Mouse (Mus musculus): Measurements from ENCODE around the gene Snrpe.

DNA sequence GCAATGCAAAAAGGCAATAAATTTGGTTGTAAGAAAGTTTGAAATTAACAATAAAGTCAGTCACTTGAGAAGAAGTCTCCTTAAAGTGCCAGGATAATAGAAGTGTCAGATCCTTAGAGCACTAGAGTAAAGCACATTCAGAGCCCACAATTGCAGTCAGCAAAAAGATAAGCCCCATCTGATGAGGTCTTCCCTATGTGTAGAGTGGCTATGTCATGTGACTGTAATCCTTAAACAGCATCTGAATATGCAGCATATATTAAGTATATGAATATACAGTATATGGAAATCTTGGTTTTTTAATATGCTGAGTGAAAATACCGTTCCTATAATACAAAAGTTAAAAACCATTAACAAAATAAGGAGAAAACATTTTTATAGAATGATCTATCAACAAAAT lies 42.9 kb upstream of the Snrpe start:
- no peak for TF ChIP-seq GATA1 (IDR thresholded peaks at IDR 0.05; ENCODE audit: low read length)
- no peak for TF ChIP-seq TAL1 (IDR thresholded peaks at IDR 0.05; ENCODE audit: low read length)
